18 mouse cellular contexts compared by ENCODE assay signal in the genomic region with DNA sequence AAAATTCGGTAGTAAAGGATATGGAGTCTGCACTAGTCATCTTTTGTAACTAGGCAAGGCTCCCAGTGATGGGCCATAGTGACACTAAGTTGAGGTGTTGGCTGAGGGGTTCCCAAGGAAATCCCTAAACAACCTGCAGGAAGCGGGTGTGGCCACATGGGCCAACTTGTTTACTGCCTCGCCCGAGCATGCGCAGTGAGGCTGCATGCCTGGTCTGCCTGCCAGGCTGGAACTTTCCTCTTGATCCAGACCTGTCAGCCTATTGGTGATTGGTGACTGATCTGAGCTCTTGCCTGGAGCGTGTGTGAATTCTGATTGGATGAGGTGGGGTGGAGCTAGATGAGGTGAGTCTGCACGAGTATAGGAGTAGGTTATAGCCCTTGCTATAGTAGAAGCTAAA.
DNase-seq lines count a peak whose midpoint lies in the region; TF ChIP-seq lines count a peak whose summit lies in the region.
"Had no signal": no experiment of that assay in that cellular context is flagged by ENCODE, and none has a peak within 500 bp of the region (broad histone marks: within the 10 kb centered on the region; RNA-seq: fewer than 3 reads in every experiment).

No protein-coding gene starts in this region.

- TF ChIP-seq CTCF in heart, adult 2 months (IDR thresholded peaks at IDR 0.05) = no peak

- H3K79me2 ChIP-seq in heart, adult 2 months (replicated peaks; ENCODE audit: control insufficient read depth, insufficient read depth, low read length) = no peaks in the 10 kb centered on the region

- H3K36me3 ChIP-seq in heart, adult 2 months (ENCODE audit: control insufficient read depth, insufficient read depth, low read length) = no peaks in the 10 kb centered on the region
- H3K36me3 ChIP-seq: embryonic facial prominence, embryonic 13.5 days; forebrain, embryonic 12.5 days; heart, embryonic 13.5 days; hindbrain, embryonic 13.5 days had no signal

- WGBS in heart, adult 2 months = 60% methylated on average over 7 of the region's 7 CpGs

- no peak overlapping the region for H3K27ac ChIP-seq in heart, adult 2 months
- H3K27ac ChIP-seq: embryonic facial prominence, embryonic 13.5 days; forebrain, embryonic 12.5 days; heart, embryonic 13.5 days; hindbrain, embryonic 13.5 days; hindbrain, postnatal 0 days had no signal

- TF ChIP-seq EP300 in heart, adult 2 months (IDR thresholded peaks at IDR 0.05; ENCODE audit: insufficient read depth, low read depth, low read length) = no peak

- H3K4me1 ChIP-seq in heart, adult 2 months (ENCODE audit: control insufficient read depth, insufficient read depth, low read length) = no peaks in the 10 kb centered on the region
- H3K4me1 ChIP-seq: embryonic facial prominence, embryonic 13.5 days; forebrain, embryonic 12.5 days; heart, embryonic 13.5 days; hindbrain, embryonic 13.5 days had no signal

- intact Hi-C loops in heart, adult 2 months (cut with DNase I) = no loop called here

- DNase-seq in ES-CJ7 (ENCODE audit: low read depth, low spot score) (peak; percentile 49), WW6 (ENCODE audit: low read depth, low spot score) (peak; percentile 7)
- DNase-seq in lung, postnatal 14 days = peak; percentile 9
- DNase-seq in layer of hippocampus, postnatal 10 days (ENCODE audit: low spot score in 2 of 2) = no peak
- no peak for DNase-seq in heart, adult 2 months
- no peak for DNase-seq in cerebellum, postnatal 14 days
- DNase-seq: adrenal gland, postnatal 10 days; cerebellum, adult 11-12 months; cerebellum, adult 9-10 months; cerebellum, postnatal 36 days; gastrocnemius, postnatal 10 days; heart, adult 18-20 months had no signal

- no peak for TF ChIP-seq POLR2A in heart, adult 2 months (IDR thresholded peaks at IDR 0.05; ENCODE audit: insufficient read depth, low read depth, low read length)

- no peaks in the 10 kb centered on the region for H3K27me3 ChIP-seq in heart, adult 2 months (ENCODE audit: control insufficient read depth, insufficient read depth, low read length)
- H3K27me3 ChIP-seq: embryonic facial prominence, embryonic 13.5 days; forebrain, embryonic 12.5 days; heart, embryonic 13.5 days; hindbrain, embryonic 13.5 days; Patski had no signal

- no peak overlapping the region for H3K4me3 ChIP-seq in heart, adult 2 months
- H3K4me3 ChIP-seq: embryonic facial prominence, embryonic 13.5 days; forebrain, embryonic 12.5 days; heart, embryonic 13.5 days; hindbrain, embryonic 13.5 days had no signal

- H3K9ac ChIP-seq in heart, adult 2 months (ENCODE audit: low read depth, low read length) = no peak overlapping the region
- H3K9ac ChIP-seq: embryonic facial prominence, embryonic 13.5 days; forebrain, embryonic 12.5 days; heart, embryonic 13.5 days; hindbrain, embryonic 13.5 days had no signal

Comparison
In these comparisons a context has a peak if more than half of its experiments do, and no peak if none do; other contexts are left out.
1. DNase-seq: peak in ES-CJ7 (single experiment), WW6 (single experiment) and lung, postnatal 14 days (single experiment); none in layer of hippocampus, postnatal 10 days (0 of 2), heart, adult 2 months (0 of 2) and cerebellum, postnatal 14 days (0 of 2).